Mouse (Mus musculus) thymus, adult 2 months (tissue): ENCODE data around the gene Kcnmb3.

Source experiments
- CTCF ChIP-seq: fragments of 200-500 bp; IDR thresholded peaks from 2 replicates; pipeline ENCODE4 v1.5.1; 2012; ENCODE audit warnings: mild to moderate bottlenecking, control low read depth, low read length, moderate library complexity, borderline replicate concordance; ENCODE audit not compliant: control insufficient read depth, poor library complexity, insufficient read depth; ENCODE audit errors: extremely low read depth
- POLR2A ChIP-seq: fragments of 200-500 bp; IDR thresholded peaks from 2 replicates; pipeline ENCODE4 v1.6.1; 2012; ENCODE audit warnings: mild to moderate bottlenecking, low read length, control low read depth, moderate library complexity; ENCODE audit not compliant: control insufficient read depth, poor library complexity, insufficient read depth; ENCODE audit errors: extremely low read depth

GRCm38 (mm10) chr3:32434016-32434415, 58.0 kb downstream of the Kcnmb3 start:
- TF ChIP-seq POLR2A (no peak), CTCF (no peak)
